Mouse (Mus musculus): ENCODE measurements around the gene 1700029F12Rik. TPM values are rescaled to one million over a fixed set of nuclear protein-coding genes. Genes with fewer than 3 reads are reported as not detected.

Gene 1700029F12Rik
- total RNA-seq, 2 experiments from 2014 or later: not detected

DNA sequence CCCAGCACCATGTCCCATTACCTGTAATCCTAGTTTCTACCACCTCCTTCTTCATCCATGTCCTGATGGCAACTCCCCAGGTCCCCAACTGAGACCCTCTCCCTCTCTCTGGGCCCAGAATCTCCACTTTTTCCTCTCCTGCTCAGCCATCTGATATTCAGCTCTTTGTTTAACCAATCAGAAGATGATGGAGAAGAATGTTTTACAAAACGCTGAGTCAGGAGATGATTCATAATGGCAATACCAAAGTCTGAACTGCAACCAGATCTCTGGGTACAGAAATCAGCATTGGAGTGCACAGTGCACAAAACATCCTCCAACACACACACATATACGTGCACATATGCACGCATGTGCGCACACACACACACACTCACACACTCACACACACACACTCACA, 60.8 kb downstream of the 1700029F12Rik start:
- no peak for ATAC-seq (replicated peaks; ENCODE audit: poor library complexity)

Other genes with a start within 250 kb of the 1700029F12Rik start
- 0.66 and 0.72 TPM in 2 replicates for gene Gcnt4, start 109.7 kb downstream of the 1700029F12Rik start, total RNA-seq (2015)
- 0.12 and 0.20 TPM in 2 replicates for gene Gcnt4, start 109.7 kb downstream of the 1700029F12Rik start, total RNA-seq (2017)
- gene Fam169a, start 32.9 kb upstream of the 1700029F12Rik start, total RNA-seq (2015): 0.10 TPM in 1 of 2 replicates, not detected in the other
- 0.17 and 0.44 TPM in 2 replicates for gene Fam169a, start 32.9 kb upstream of the 1700029F12Rik start, total RNA-seq (2017)
- 3.6 and 4.2 TPM in 2 replicates for gene Gm6169, start 64.9 kb upstream of the 1700029F12Rik start, total RNA-seq (2015)
- gene Gm6169, start 64.9 kb upstream of the 1700029F12Rik start, total RNA-seq (2017): 0.41 and 0.87 TPM in 2 replicates
- gene Gfm2, start 103.6 kb upstream of the 1700029F12Rik start, total RNA-seq (2015): 14.6 and 15.9 TPM in 2 replicates
- gene Gfm2, start 103.6 kb upstream of the 1700029F12Rik start, total RNA-seq (2017): 20.9 and 35.3 TPM in 2 replicates
- gene Nsa2, start 103.6 kb upstream of the 1700029F12Rik start, total RNA-seq (2015): 255 and 278 TPM in 2 replicates
- gene Nsa2, start 103.6 kb upstream of the 1700029F12Rik start, total RNA-seq (2017): 307 and 349 TPM in 2 replicates
- 47.2 and 54.0 TPM in 2 replicates for gene Hexb, start 164.0 kb upstream of the 1700029F12Rik start, total RNA-seq (2015)
- gene Hexb, start 164.0 kb upstream of the 1700029F12Rik start, total RNA-seq (2017): 38.6 and 39.3 TPM in 2 replicates
- gene Enc1, start 206.7 kb upstream of the 1700029F12Rik start, total RNA-seq (2015): 2.5 and 3.1 TPM in 2 replicates
- gene Enc1, start 206.7 kb upstream of the 1700029F12Rik start, total RNA-seq (2017): 2.6 and 4.0 TPM in 2 replicates

Data from megakaryocyte progenitor cell, adult 5-6 weeks (primary cell).